11 mouse cellular contexts compared by ENCODE assay signal in genomic region chr6:37254144-37254543, GRCm38 (mm10). TPM values are rescaled to one million over a fixed set of nuclear protein-coding genes. Genes with fewer than 3 reads are reported as not detected.
A peak's percentile ranks its signal among the peaks of the same experiment; 100 is the strongest.
DNase-seq lines count a peak whose midpoint lies in the region; ATAC-seq and TF ChIP-seq lines count a peak whose summit lies in the region.
"Had no signal": no experiment of that assay in that cellular context is flagged by ENCODE, and none has a peak within 500 bp of the region (broad histone marks: within the 10 kb centered on the region; RNA-seq: fewer than 3 reads in every experiment).

No protein-coding gene starts in this region.

- DNase-seq in heart, adult 11 months, result peak; percentile 79
- no peak for DNase-seq in heart, postnatal 25 days (ENCODE audit: low spot score)
- no peak for DNase-seq in CH12.LX (ENCODE audit: extremely low read depth)
- peak; percentile 84 for DNase-seq in forelimb bud, embryonic 11.5 days (ENCODE audit: low read depth, low spot score)
- peak; percentile 44 to 76 for DNase-seq in kidney, postnatal 25 days
- no peak for DNase-seq in T-cell, adult 2 months (ENCODE audit: low spot score)
- no peak for DNase-seq in thymus, postnatal 0 days (ENCODE audit: low spot score)
- DNase-seq: adrenal gland, postnatal 25 days had no signal

- H3K9ac ChIP-seq in CH12.LX (ENCODE audit: insufficient read depth, low read depth), result no peak overlapping the region
- H3K9ac ChIP-seq: embryonic facial prominence, embryonic 13.5 days; stomach, embryonic 15.5 days had no signal

- H3K4me3 ChIP-seq in CH12.LX (replicated peaks in 1 of 3; ENCODE audit: low read depth in 2 of 3, low read length in 2 of 3, poor library complexity in 1 of 3), result no peak overlapping the region
- H3K4me3 ChIP-seq: embryonic facial prominence, embryonic 13.5 days; stomach, embryonic 15.5 days had no signal

- TF ChIP-seq EP300 in CH12.LX (IDR thresholded peaks at IDR 0.05; ENCODE audit: low read length), result no peak

- peaks cover 0 to 9% of the 10 kb centered on the region in 2 experiments for H3K36me3 ChIP-seq in CH12.LX (replicated peaks in 1 of 2; ENCODE audit: control insufficient read depth in 1 of 2, insufficient read depth in 1 of 2, low read length in 1 of 2)
- H3K36me3 ChIP-seq: embryonic facial prominence, embryonic 13.5 days; stomach, embryonic 15.5 days had no signal

- H3K4me1 ChIP-seq in CH12.LX (ENCODE audit: control insufficient read depth in 1 of 2, insufficient read depth in 2 of 2), result peaks cover 6 to 18% of the 10 kb centered on the region in 2 experiments
- H3K4me1 ChIP-seq: stomach, embryonic 15.5 days had no signal

- no peaks in the 10 kb centered on the region for H3K9me3 ChIP-seq in CH12.LX (replicated peaks; ENCODE audit: low read length)
- H3K9me3 ChIP-seq: embryonic facial prominence, embryonic 13.5 days; stomach, embryonic 15.5 days had no signal

- intact Hi-C loops in heart, postnatal 25 days (cut with DNase I), result no loop called here

- dilution Hi-C loops in CH12.LX (cut with MboI; ENCODE audit: extremely low pct_ligation_motif_present, extremely low pct_unique_long_range_greater_than_20kb, low sequenced_read_pairs), result no loop called here

- H3K4me2 ChIP-seq in CH12.LX (ENCODE audit: insufficient read depth, low read depth, poor library complexity, severe bottlenecking), result no peak overlapping the region
- H3K4me2 ChIP-seq: embryonic facial prominence, embryonic 13.5 days; stomach, embryonic 15.5 days had no signal

- H3K27me3 ChIP-seq in CH12.LX (replicated peaks), result no peaks in the 10 kb centered on the region
- H3K27me3 ChIP-seq: embryonic facial prominence, embryonic 13.5 days; stomach, embryonic 15.5 days had no signal

- no peak for TF ChIP-seq POLR2A in CH12.LX (IDR thresholded peaks at IDR 0.05; ENCODE audit: low read depth, low read length)

- H3K27ac ChIP-seq in CH12.LX (ENCODE audit: insufficient read depth, low read depth), result no peak overlapping the region
- H3K27ac ChIP-seq: embryonic facial prominence, embryonic 13.5 days; stomach, embryonic 15.5 days had no signal

- TF ChIP-seq RAD21 in CH12.LX (IDR thresholded peaks at IDR 0.05; ENCODE audit: low read depth, low read length), result peak; percentile 10

- no peaks in the 10 kb centered on the region; the same call in 1 of the 2 replicates for H3K79me2 ChIP-seq in CH12.LX (replicated peaks; ENCODE audit: control insufficient read depth, extremely low read depth, insufficient read depth, poor library complexity, severe bottlenecking)

- no peak for ATAC-seq in megakaryocyte progenitor cell, adult 5-6 weeks (replicated peaks; ENCODE audit: poor library complexity)

- in situ Hi-C loops in CH12.LX (cut with MboI; ENCODE audit: low pct_ligation_motif_present, low pct_unique_long_range_greater_than_20kb, low sequenced_read_pairs), result no loop called here

- peak in 1 of 2 experiments; percentile 29; a peak in 2 of 4 replicates for TF ChIP-seq CTCF in CH12.LX (conservative IDR thresholded peaks at IDR 0.05 in 1 of 2, IDR thresholded peaks at IDR 0.05 in 1 of 2; ENCODE audit: low read depth in 2 of 2, low read length in 2 of 2)

TF ChIP-seq in CH12.LX, 34 proteins besides CTCF, POLR2A, EP300 and RAD21:
- TF ChIP-seq ELF1 (IDR thresholded peaks at IDR 0.05; ENCODE audit: low read depth, low read length), result no peak
- TF ChIP-seq RCOR1 (conservative IDR thresholded peaks at IDR 0.05; ENCODE audit: low read depth, low read length), result no peak
- no peak for TF ChIP-seq GABPA (IDR thresholded peaks at IDR 0.05; ENCODE audit: insufficient replicate concordance, low read depth, low read length)
- TF ChIP-seq USF2 (conservative IDR thresholded peaks at IDR 0.05; ENCODE audit: low read depth, low read length), result no peak
- TF ChIP-seq SMC3 (IDR thresholded peaks at IDR 0.05; ENCODE audit: low read depth, low read length), result peak; percentile 37
- no peak for TF ChIP-seq CHD2 (IDR thresholded peaks at IDR 0.05; ENCODE audit: low read length)
- TF ChIP-seq ZMIZ1 (IDR thresholded peaks at IDR 0.05; ENCODE audit: low read depth, low read length), result no peak

RNA-seq across cellular contexts. Expression of gene Dgki, which starts 45.8 kb away (rescaled TPM):
- under 1 TPM; 0.20 to 0.29 TPM for total RNA-seq in heart, postnatal 25 days (2021)
- 8.0 and 8.7 TPM in 2 replicates for total RNA-seq in CH12.LX (2012; rRNA removed)
- total RNA-seq in CH12.LX (2014; rRNA removed), result 4.0 and 4.4 TPM in 2 replicates
- 6.2 and 7.7 TPM in 2 replicates for polyA plus RNA-seq in CH12.LX (2012; ENCODE audit: insufficient read length, low read depth)
- 0.12 and 0.20 TPM in 2 replicates for total RNA-seq in megakaryocyte progenitor cell, adult 5-6 weeks (2015)
- 0.20 and 0.21 TPM in 2 replicates for total RNA-seq in megakaryocyte progenitor cell, adult 5-6 weeks (2017)
- polyA plus RNA-seq in thymus, postnatal 0 days (2015; fragmentation: Nextera tagmentation; extraction: Ambion mirVana), result 0.14 and 0.19 TPM in 2 replicates

Comparison
In these comparisons a context has a peak if more than half of its experiments do, and no peak if none do; other contexts are left out.
1. DNase-seq: peak in heart, adult 11 months (single experiment), forelimb bud, embryonic 11.5 days (single experiment) and kidney, postnatal 25 days (2 of 2); none in heart, postnatal 25 days (single experiment), CH12.LX (single experiment), T-cell, adult 2 months (single experiment) and thymus, postnatal 0 days (single experiment).